Mouse (Mus musculus): ENCODE measurements around the gene 2210016L21Rik.

GRCm38 (mm10) chr5:114931626-114932025, 10.3 kb upstream of the 2210016L21Rik start:
- TF ChIP-seq GATA1 (IDR thresholded peaks at IDR 0.05; ENCODE audit: low read length) (no peak), TAL1 (IDR thresholded peaks at IDR 0.05; ENCODE audit: low read length) (no peak)
